Mouse (Mus musculus) inflammation-experienced regulatory T-cells (primary cell): ENCODE results near the gene Pigc. TPM values are rescaled to one million over a fixed set of nuclear protein-coding genes. Genes with fewer than 3 reads are reported as not detected.

ENCODE experiments used
- polyA plus RNA-seq, 2 experiments: library from polyadenylated mRNA; unstranded; fragments of 100-300 nt; shearing (Covaris generic); gene quantifications; one replicate each; pipeline ENCODE4 v1.2.1; 2017

Gene Pigc
- 10 to 100 TPM; 31.2 to 32.2 TPM for polyA plus RNA-seq

DNA sequence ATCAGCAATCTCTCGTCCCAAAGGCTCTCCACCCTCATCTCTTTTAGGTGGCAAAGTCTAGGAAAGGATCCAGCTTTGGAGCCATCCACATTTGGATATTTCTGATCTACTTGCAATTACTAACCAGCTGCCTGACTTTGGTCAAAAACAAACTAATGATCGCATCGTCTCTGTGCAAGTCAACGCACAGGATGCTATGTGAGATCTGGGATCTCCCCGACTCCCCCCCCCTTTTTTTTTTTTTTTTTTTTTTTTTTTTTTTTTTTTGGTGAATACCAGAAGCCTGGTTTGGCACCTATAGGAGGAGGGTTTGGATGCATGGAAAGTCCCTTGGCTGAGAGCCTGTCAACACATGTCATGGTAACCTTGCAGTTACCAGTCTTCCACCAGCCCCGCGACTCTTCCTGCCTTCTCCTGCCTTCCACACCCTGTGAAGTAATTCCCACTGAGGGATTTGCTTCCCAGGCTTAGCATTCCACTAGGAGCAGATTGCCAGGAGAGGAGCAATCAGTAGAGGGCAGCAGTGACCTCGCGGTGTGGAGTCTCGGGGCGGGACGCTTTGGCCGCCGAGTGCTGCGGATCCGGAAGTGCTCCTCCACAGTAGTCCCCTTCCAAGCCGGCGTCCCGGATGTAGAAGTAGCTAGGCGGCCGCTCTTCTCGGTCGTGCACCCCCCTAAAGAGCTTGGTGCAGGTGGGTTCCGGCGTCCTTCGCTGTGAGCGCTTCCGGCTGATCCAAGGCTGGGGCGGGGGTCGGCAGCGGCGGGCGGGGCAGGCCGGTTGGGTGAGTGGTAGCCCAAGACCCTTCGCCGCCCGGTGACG lies at the start of gene Pigc:
TSS of gene Pigc (plus strand) at position 598 of the 819 bp plus-strand sequence.

DNA sequence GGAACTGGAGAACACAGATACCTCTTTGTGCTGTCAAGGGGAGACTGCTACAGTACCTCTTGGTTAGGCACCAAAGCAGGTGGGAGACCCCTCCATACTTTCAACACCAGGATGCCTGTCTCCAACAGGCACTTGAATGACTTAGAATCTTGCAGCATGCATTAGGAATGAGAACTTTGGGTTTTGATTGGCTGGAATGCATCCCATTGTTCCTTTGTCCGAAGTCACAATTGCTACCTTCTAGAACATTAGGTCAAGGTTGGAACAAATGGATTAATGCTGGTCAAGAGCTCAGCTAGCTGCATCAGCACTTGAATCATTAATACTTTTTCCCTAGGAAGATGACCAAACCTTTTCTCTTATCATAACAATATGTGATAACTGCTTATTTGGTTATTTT lies 10.6 kb downstream of the Pigc start, which contains the start of gene 4930558K02Rik:
TSS of gene 4930558K02Rik (minus strand) at position 101 of the 400 bp plus-strand sequence.

Other genes with a start within 250 kb of the Pigc start
- 10 to 100 TPM in 1 of 2 experiments, 1 to 10 TPM in 1; 8.6 to 28.5 TPM for gene Fasl, start 180.7 kb upstream of the Pigc start, polyA plus RNA-seq
- gene Suco, start 92.5 kb upstream of the Pigc start, polyA plus RNA-seq: 10 to 100 TPM; 43.0 to 44.7 TPM
- 1 to 10 TPM in 1 of 2 experiments, not detected in 1; 1.2 TPM for gene 4930558K02Rik, start 10.4 kb downstream of the Pigc start, polyA plus RNA-seq